Mouse (Mus musculus) bone marrow, adult 2 months (tissue): ENCODE measurements around the gene Fbxl17.

Experiments
- CTCF ChIP-seq: fragments of 200-500 bp; IDR thresholded peaks from 2 replicates; pipeline ENCODE4 v1.5.1; 2011; ENCODE audit warnings: low read length, control low read depth; ENCODE audit not compliant: control insufficient read depth, insufficient read depth
- POLR2A ChIP-seq: fragments of 200-500 bp; IDR thresholded peaks from 2 replicates; pipeline ENCODE4 v1.6.1; 2011; ENCODE audit warnings: low read depth, mild to moderate bottlenecking, control low read depth, low read length, borderline replicate concordance; ENCODE audit not compliant: control insufficient read depth

- TF ChIP-seq CTCF (no peak), POLR2A (no peak)
Observed at GRCm38 (mm10) chr17:63108035-63108434, 391.8 kb downstream of the Fbxl17 start.
